Mouse (Mus musculus): Measurements from ENCODE around the gene Chmp3. TPM values are rescaled to one million over a fixed set of nuclear protein-coding genes. Genes with fewer than 3 reads are reported as not detected.

Gene Chmp3
- polyA plus RNA-seq, 1 experiment from 2014 or later: 67.3 TPM

- Histone ChIP-seq H3K36me3 (ENCODE audit: control insufficient read depth, insufficient read depth, low read length) (peaks cover 10% of the 10 kb centered on the region; the same call in 1 of the 2 replicates), H3K4me1 (ENCODE audit: control insufficient read depth in 2 of 2, insufficient read depth in 2 of 2, low read length in 2 of 2) (no peaks in the 10 kb centered on the region), H3K27me3 (ENCODE audit: control insufficient read depth, insufficient read depth, low read length) (no peaks in the 10 kb centered on the region), H3K4me2 (ENCODE audit: low read length) (no peak overlapping the region), H3K9me3 (ENCODE audit: control insufficient read depth, low read length) (no peaks in the 10 kb centered on the region), H3K4me3 (ENCODE audit: control insufficient read depth in 1 of 2, insufficient read depth in 1 of 2, low read depth in 1 of 2, low read length in 2 of 2) (no peak overlapping the region), H3K27ac (replicated peaks in 1 of 2; ENCODE audit: control insufficient read depth in 1 of 2, insufficient read depth in 1 of 2, low read depth in 2 of 2, low read length in 2 of 2) (no peak overlapping the region), H3K9ac (ENCODE audit: low read length) (no peak overlapping the region)
- 87% methylated on average over 4 of the region's 4 CpGs for WGBS
- ATAC-seq (ENCODE audit: insufficient number of reproducible peaks, insufficient read depth, low FRiP score, low read depth): no peak
Measured at GRCm38 (mm10) chr6:71519476-71519875, 24.1 kb upstream of the Chmp3 start.

- H3K9me3 ChIP-seq (ENCODE audit: control insufficient read depth, low read length): no peaks in the 10 kb centered on the region
Measured at GRCm38 (mm10) chr6:71525556-71525955, 18.0 kb upstream of the Chmp3 start.

DNA sequence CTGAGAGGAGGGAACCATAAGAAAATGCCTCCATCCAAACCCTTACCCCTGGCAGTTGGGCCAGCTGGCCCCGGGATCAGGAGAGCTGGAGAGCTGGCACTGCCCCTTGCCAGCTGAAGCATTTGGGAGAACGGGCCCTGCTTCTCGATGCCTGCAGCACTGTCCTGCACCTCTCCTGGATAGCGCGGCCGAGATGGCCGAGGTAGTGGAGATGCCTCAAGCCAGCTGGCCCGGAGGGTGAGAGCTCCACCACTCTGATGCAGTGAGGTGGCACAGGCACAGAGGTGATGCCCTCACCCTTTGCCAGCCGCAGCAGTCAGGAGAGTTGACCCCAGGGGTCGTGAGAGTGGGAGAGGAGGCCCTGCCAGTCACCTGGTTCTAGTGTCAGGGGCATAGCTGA, 16.5 kb upstream of the Chmp3 start:
- ATAC-seq (ENCODE audit: insufficient number of reproducible peaks, insufficient read depth, low FRiP score, low read depth): no peak
- Histone ChIP-seq H3K27ac (replicated peaks in 1 of 2; ENCODE audit: control insufficient read depth in 1 of 2, insufficient read depth in 1 of 2, low read depth in 2 of 2, low read length in 2 of 2) (no peak overlapping the region), H3K4me1 (ENCODE audit: control insufficient read depth in 2 of 2, insufficient read depth in 2 of 2, low read length in 2 of 2) (no peaks in the 10 kb centered on the region), H3K4me3 (ENCODE audit: control insufficient read depth in 1 of 2, insufficient read depth in 1 of 2, low read depth in 1 of 2, low read length in 2 of 2) (no peak overlapping the region), H3K27me3 (ENCODE audit: control insufficient read depth, insufficient read depth, low read length) (no peaks in the 10 kb centered on the region), H3K9me3 (ENCODE audit: control insufficient read depth, low read length) (no peaks in the 10 kb centered on the region), H3K36me3 (ENCODE audit: control insufficient read depth, insufficient read depth, low read length) (no peaks in the 10 kb centered on the region), H3K4me2 (ENCODE audit: low read length) (no peak overlapping the region), H3K9ac (ENCODE audit: low read length) (no peak overlapping the region)
- WGBS: 92% methylated on average over 10 of the region's 10 CpGs

More at GRCm38 (mm10) chr6:71525556-71525955, 18.0 kb upstream of the Chmp3 start:
- H3K4me3 ChIP-seq (ENCODE audit: control insufficient read depth in 1 of 2, insufficient read depth in 1 of 2, low read depth in 1 of 2, low read length in 2 of 2): no peak overlapping the region
- H3K27ac ChIP-seq (replicated peaks in 1 of 2; ENCODE audit: control insufficient read depth in 1 of 2, insufficient read depth in 1 of 2, low read depth in 2 of 2, low read length in 2 of 2): no peak overlapping the region
- no peaks in the 10 kb centered on the region for H3K4me1 ChIP-seq (ENCODE audit: control insufficient read depth in 2 of 2, insufficient read depth in 2 of 2, low read length in 2 of 2)
- no peak for ATAC-seq (ENCODE audit: insufficient number of reproducible peaks, insufficient read depth, low FRiP score, low read depth)
- H3K27me3 ChIP-seq (ENCODE audit: control insufficient read depth, insufficient read depth, low read length): no peaks in the 10 kb centered on the region
- no peaks in the 10 kb centered on the region for H3K36me3 ChIP-seq (ENCODE audit: control insufficient read depth, insufficient read depth, low read length)
- H3K4me2 ChIP-seq (ENCODE audit: low read length): no peak overlapping the region
- 41% methylated on average over 3 of the region's 3 CpGs for WGBS
- no peak overlapping the region for H3K9ac ChIP-seq (ENCODE audit: low read length)

DNA sequence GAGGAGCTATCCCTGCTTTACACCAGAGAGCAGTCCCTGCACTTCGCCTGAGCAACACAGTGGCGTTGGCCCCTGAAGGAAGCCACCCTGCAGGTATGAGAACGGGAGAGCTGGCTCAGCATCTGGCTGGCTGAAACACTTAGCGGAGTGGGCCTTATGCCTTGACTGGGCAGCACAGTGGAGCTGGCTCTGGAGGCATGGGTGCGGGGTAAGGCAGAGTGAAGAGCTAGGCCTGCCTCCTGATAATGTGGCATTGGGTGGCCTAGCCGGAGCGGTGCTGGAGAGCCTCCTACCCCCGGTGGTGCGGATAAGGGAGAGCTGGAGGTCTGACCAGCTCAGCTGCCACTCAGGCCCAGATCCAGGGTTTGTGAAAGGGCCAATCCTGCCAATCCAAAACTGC, 15.8 kb upstream of the Chmp3 start:
- no peaks in the 10 kb centered on the region for H3K27me3 ChIP-seq (ENCODE audit: control insufficient read depth, insufficient read depth, low read length)
- 75% methylated on average over 9 of the region's 9 CpGs for WGBS
- H3K4me2 ChIP-seq (ENCODE audit: low read length): no peak overlapping the region
- no peak overlapping the region for H3K9ac ChIP-seq (ENCODE audit: low read length)
- no peak for ATAC-seq (ENCODE audit: insufficient number of reproducible peaks, insufficient read depth, low FRiP score, low read depth)
- H3K4me3 ChIP-seq (ENCODE audit: control insufficient read depth in 1 of 2, insufficient read depth in 1 of 2, low read depth in 1 of 2, low read length in 2 of 2): no peak overlapping the region
- no peaks in the 10 kb centered on the region for H3K4me1 ChIP-seq (ENCODE audit: control insufficient read depth in 2 of 2, insufficient read depth in 2 of 2, low read length in 2 of 2)
- no peaks in the 10 kb centered on the region for H3K36me3 ChIP-seq (ENCODE audit: control insufficient read depth, insufficient read depth, low read length)
- no peaks in the 10 kb centered on the region for H3K9me3 ChIP-seq (ENCODE audit: control insufficient read depth, low read length)
- H3K27ac ChIP-seq (replicated peaks in 1 of 2; ENCODE audit: control insufficient read depth in 1 of 2, insufficient read depth in 1 of 2, low read depth in 2 of 2, low read length in 2 of 2): no peak overlapping the region

DNA sequence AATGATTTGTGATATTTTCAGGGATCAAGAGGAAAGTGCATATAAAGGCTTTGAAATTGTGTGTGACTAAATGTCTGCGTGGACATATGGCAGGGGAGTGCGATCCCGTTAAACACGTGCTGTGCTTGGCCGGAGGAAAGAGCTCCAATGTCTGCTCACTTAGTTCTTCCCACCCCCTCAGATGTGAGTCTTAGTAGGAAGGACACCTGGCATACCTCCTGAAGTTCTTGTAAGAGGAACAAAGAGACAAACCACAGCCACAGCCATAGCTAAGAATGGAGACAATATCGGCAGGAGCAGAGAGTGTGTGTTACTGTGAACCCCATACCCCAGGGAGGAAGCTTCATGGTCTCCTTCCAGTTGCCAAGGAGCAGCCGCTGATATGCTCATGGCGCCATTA, 13.4 kb upstream of the Chmp3 start:
- no peak for ATAC-seq (ENCODE audit: insufficient number of reproducible peaks, insufficient read depth, low FRiP score, low read depth)

GRCm38 (mm10) chr6:71537286-71537685, 6.3 kb upstream of the Chmp3 start:
- Histone ChIP-seq H3K4me3 (ENCODE audit: control insufficient read depth in 1 of 2, insufficient read depth in 1 of 2, low read depth in 1 of 2, low read length in 2 of 2) (no peak overlapping the region), H3K27ac (replicated peaks in 1 of 2; ENCODE audit: control insufficient read depth in 1 of 2, insufficient read depth in 1 of 2, low read depth in 2 of 2, low read length in 2 of 2) (no peak overlapping the region; a peak in 1 of 4 replicates), H3K9me3 (ENCODE audit: control insufficient read depth, low read length) (no peaks in the 10 kb centered on the region), H3K27me3 (ENCODE audit: control insufficient read depth, insufficient read depth, low read length) (no peaks in the 10 kb centered on the region), H3K4me1 (ENCODE audit: control insufficient read depth in 2 of 2, insufficient read depth in 2 of 2, low read length in 2 of 2) (peaks cover 2 to 4% of the 10 kb centered on the region in 2 experiments; a peak in 3 of 4 replicates), H3K4me2 (ENCODE audit: low read length) (no peak overlapping the region), H3K36me3 (ENCODE audit: control insufficient read depth, insufficient read depth, low read length) (no peaks in the 10 kb centered on the region), H3K9ac (ENCODE audit: low read length) (no peak overlapping the region)
- ATAC-seq (ENCODE audit: insufficient number of reproducible peaks, insufficient read depth, low FRiP score, low read depth): no peak

More for the DNA sequence above, 13.4 kb upstream of the Chmp3 start:
- H3K9ac ChIP-seq (ENCODE audit: low read length): no peak overlapping the region
- H3K9me3 ChIP-seq (ENCODE audit: control insufficient read depth, low read length): no peaks in the 10 kb centered on the region
- no peaks in the 10 kb centered on the region for H3K4me1 ChIP-seq (ENCODE audit: control insufficient read depth in 2 of 2, insufficient read depth in 2 of 2, low read length in 2 of 2)
- H3K4me3 ChIP-seq (ENCODE audit: control insufficient read depth in 1 of 2, insufficient read depth in 1 of 2, low read depth in 1 of 2, low read length in 2 of 2): no peak overlapping the region
- no peak overlapping the region for H3K27ac ChIP-seq (replicated peaks in 1 of 2; ENCODE audit: control insufficient read depth in 1 of 2, insufficient read depth in 1 of 2, low read depth in 2 of 2, low read length in 2 of 2)
- WGBS: 83% methylated on average over 8 of the region's 8 CpGs
- H3K36me3 ChIP-seq (ENCODE audit: control insufficient read depth, insufficient read depth, low read length): no peaks in the 10 kb centered on the region
- H3K27me3 ChIP-seq (ENCODE audit: control insufficient read depth, insufficient read depth, low read length): no peaks in the 10 kb centered on the region
- no peak overlapping the region for H3K4me2 ChIP-seq (ENCODE audit: low read length)

- Histone ChIP-seq H3K4me3 (ENCODE audit: control insufficient read depth in 1 of 2, insufficient read depth in 1 of 2, low read depth in 1 of 2, low read length in 2 of 2) (no peak overlapping the region), H3K4me1 (ENCODE audit: control insufficient read depth in 2 of 2, insufficient read depth in 2 of 2, low read length in 2 of 2) (no peaks in the 10 kb centered on the region; a peak in 1 of 4 replicates), H3K9me3 (ENCODE audit: control insufficient read depth, low read length) (0 out of 2 replicates have a peak, but pooled peaks cover 5% of the 10 kb centered on the region), H3K27me3 (ENCODE audit: control insufficient read depth, insufficient read depth, low read length) (no peaks in the 10 kb centered on the region), H3K27ac (replicated peaks in 1 of 2; ENCODE audit: control insufficient read depth in 1 of 2, insufficient read depth in 1 of 2, low read depth in 2 of 2, low read length in 2 of 2) (peak overlapping the region; percentile 16 to 64; a peak in 2 of 4 replicates), H3K4me2 (ENCODE audit: low read length) (no peak overlapping the region), H3K36me3 (ENCODE audit: control insufficient read depth, insufficient read depth, low read length) (peaks cover 11% of the 10 kb centered on the region), H3K9ac (ENCODE audit: low read length) (no peak overlapping the region)
- 37% methylated on average over 2 of the region's 2 CpGs for WGBS
- ATAC-seq (ENCODE audit: insufficient number of reproducible peaks, insufficient read depth, low FRiP score, low read depth): no peak
Measured at GRCm38 (mm10) chr6:71555507-71555951, 11.9 kb downstream of the Chmp3 start.

GRCm38 (mm10) chr6:71556826-71557225, 13.2 kb downstream of the Chmp3 start:
- no peak for ATAC-seq (ENCODE audit: insufficient number of reproducible peaks, insufficient read depth, low FRiP score, low read depth)
- 0 out of 2 replicates have a peak, but pooled peaks cover 5% of the 10 kb centered on the region for H3K9me3 ChIP-seq (ENCODE audit: control insufficient read depth, low read length)
- WGBS: 100% methylated on average over 2 of the region's 2 CpGs

More at GRCm38 (mm10) chr6:71556826-71557225, 13.2 kb downstream of the Chmp3 start:
- Histone ChIP-seq H3K27me3 (ENCODE audit: control insufficient read depth, insufficient read depth, low read length) (no peaks in the 10 kb centered on the region), H3K4me1 (ENCODE audit: control insufficient read depth in 2 of 2, insufficient read depth in 2 of 2, low read length in 2 of 2) (no peaks in the 10 kb centered on the region; a peak in 1 of 4 replicates), H3K36me3 (ENCODE audit: control insufficient read depth, insufficient read depth, low read length) (peaks cover 23% of the 10 kb centered on the region), H3K4me3 (ENCODE audit: control insufficient read depth in 1 of 2, insufficient read depth in 1 of 2, low read depth in 1 of 2, low read length in 2 of 2) (no peak overlapping the region), H3K27ac (replicated peaks in 1 of 2; ENCODE audit: control insufficient read depth in 1 of 2, insufficient read depth in 1 of 2, low read depth in 2 of 2, low read length in 2 of 2) (no peak overlapping the region), H3K4me2 (ENCODE audit: low read length) (no peak overlapping the region), H3K9ac (ENCODE audit: low read length) (no peak overlapping the region)
